Mouse (Mus musculus) liver, postnatal 0 days (tissue): ENCODE results near the gene Lrrc8c. TPM values are rescaled to one million over a fixed set of nuclear protein-coding genes. Genes with fewer than 3 reads are reported as not detected.

ENCODE experiments used
- ATAC-seq: fragments of 200-750 bp; cut with Nextera tagmentation; 2 replicates; pipeline ENCODE4 v1.8.0; 2017; ENCODE audit warnings: mild to moderate bottlenecking, moderate library complexity
- DNase-seq: peaks from one replicate; pipeline ENCODE4 v3.0.0-alpha.2; 2016
- H3K27ac ChIP-seq: fragments of 300-500 bp; sonication (generic); 2 replicates; pipeline ENCODE4 v1.5.1; 2014; ENCODE audit warnings: antibody characterized with exemption, moderate library complexity, mild to moderate bottlenecking, low read depth
- H3K27me3 ChIP-seq: fragments of 300-500 bp; sonication (generic); 2 replicates; pipeline ENCODE4 v1.6.1; 2014; ENCODE audit warnings: low read length, control low read depth, mixed read lengths; ENCODE audit not compliant: insufficient read depth
- H3K36me3 ChIP-seq: fragments of 300-500 bp; sonication (generic); replicated peaks from 2 replicates; pipeline ENCODE4 v1.6.1; 2014; ENCODE audit warnings: mild to moderate bottlenecking, control low read depth, low read length, moderate library complexity, mixed read lengths; ENCODE audit not compliant: insufficient read depth
- H3K4me1 ChIP-seq: fragments of 300-500 bp; sonication (generic); 2 replicates; pipeline ENCODE4 v1.6.1; 2014; ENCODE audit warnings: antibody characterized with exemption, mild to moderate bottlenecking, control low read depth; ENCODE audit not compliant: insufficient read depth
- H3K4me2 ChIP-seq: fragments of 300-500 bp; sonication (generic); 2 replicates; pipeline ENCODE4 v1.6.1; 2014; ENCODE audit warnings: low read depth, mild to moderate bottlenecking, low read length, moderate library complexity, mixed read lengths
- H3K4me3 ChIP-seq: fragments of 300-500 bp; sonication (generic); 2 replicates; pipeline ENCODE4 v1.5.1; 2014; ENCODE audit warnings: low read depth, low read length
- H3K9ac ChIP-seq: fragments of 300-500 bp; sonication (generic); replicated peaks from 2 replicates; pipeline ENCODE4 v1.6.1; 2014; ENCODE audit warnings: mild to moderate bottlenecking, moderate library complexity
- H3K9me3 ChIP-seq: fragments of 300-500 bp; sonication (generic); 2 replicates; pipeline ENCODE4 v1.6.1; 2016; ENCODE audit warnings: mild to moderate bottlenecking, control low read depth, low read length, mixed read lengths
- CTCF ChIP-seq: sonication (generic); IDR thresholded peaks from 2 replicates; pipeline ENCODE4 v1.5.1; 2016; ENCODE audit warnings: antibody characterized with exemption, low read depth
- EP300 ChIP-seq: IDR thresholded peaks from 2 replicates; pipeline ENCODE4 v1.6.1; 2016; ENCODE audit warnings: antibody characterized with exemption, low read depth, mild to moderate bottlenecking
- WGBS: fragments of 180-500 bp; shearing (Covaris S2); extraction: QIAGEN DNeasy Blood & Tissue Kit; methylation state at CpG from one replicate; pipeline ENCODE4 v1.1.7; 2014; ENCODE audit not compliant: insufficient replicate concordance; 5-methylcytosine and 5-hydroxymethylcytosine counted together
- polyA plus RNA-seq: library from polyadenylated mRNA; unstranded; fragments of >200 nt; fragmentation: Nextera tagmentation; extraction: Ambion mirVana; gene quantifications from 2 replicates; pipeline ENCODE4 v1.2.1, GENCODE M21; 2015

The Lrrc8c gene
- polyA plus RNA-seq, 1 experiment from 2014 or later: 9.8 TPM

DNA sequence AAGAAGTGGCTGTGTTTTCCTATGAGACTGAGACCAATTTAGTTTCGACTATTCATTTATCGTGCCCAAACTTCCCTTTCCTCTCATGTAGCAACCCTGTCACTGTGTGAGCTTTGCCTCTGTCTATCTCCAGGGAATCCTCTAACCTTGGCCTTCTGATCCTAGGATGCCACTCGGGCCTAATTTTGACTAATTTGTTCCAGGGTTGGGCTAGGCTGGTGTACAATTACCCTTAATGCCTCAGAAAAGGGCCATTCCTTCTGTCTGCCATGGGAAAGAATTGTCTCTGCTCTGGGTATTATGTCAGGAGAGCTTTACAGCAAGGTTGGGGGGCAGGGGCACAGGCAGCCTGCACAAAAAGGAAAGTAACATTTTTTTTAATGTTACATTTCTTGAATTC, 107.2 kb downstream of the Lrrc8c start:
- H3K4me2 ChIP-seq: no peak overlapping the region
- H3K27me3 ChIP-seq: no peaks in the 10 kb centered on the region
- DNase-seq: no peak
- no peak for TF ChIP-seq CTCF
- no peak for TF ChIP-seq EP300
- no peak for ATAC-seq
- H3K36me3 ChIP-seq: no peaks in the 10 kb centered on the region
- 33% methylated on average over 3 of the region's 3 CpGs for WGBS
- no peaks in the 10 kb centered on the region for H3K9me3 ChIP-seq
- H3K9ac ChIP-seq: no peak overlapping the region
- H3K27ac ChIP-seq: peak overlapping the region; percentile 59
- peaks cover 14% of the 10 kb centered on the region; the same call in 1 of the 2 replicates for H3K4me1 ChIP-seq
- H3K4me3 ChIP-seq: no peak overlapping the region

GRCm38 (mm10) chr5:105627093-105627492, 107.9 kb downstream of the Lrrc8c start:
- 0 out of 2 replicates have a peak overlapping the region, but pooled peaks have one; percentile 13 for H3K27ac ChIP-seq
- ATAC-seq: no peak
- 59% methylated on average over 5 of the region's 5 CpGs for WGBS
- no peaks in the 10 kb centered on the region for H3K27me3 ChIP-seq
- no peaks in the 10 kb centered on the region for H3K9me3 ChIP-seq
- no peak overlapping the region for H3K9ac ChIP-seq
- peaks cover 14% of the 10 kb centered on the region; the same call in 1 of the 2 replicates for H3K4me1 ChIP-seq
- no peaks in the 10 kb centered on the region for H3K36me3 ChIP-seq
- no peak for TF ChIP-seq EP300
- no peak for TF ChIP-seq CTCF
- H3K4me3 ChIP-seq: no peak overlapping the region
- no peak overlapping the region for H3K4me2 ChIP-seq
- DNase-seq: no peak

DNA sequence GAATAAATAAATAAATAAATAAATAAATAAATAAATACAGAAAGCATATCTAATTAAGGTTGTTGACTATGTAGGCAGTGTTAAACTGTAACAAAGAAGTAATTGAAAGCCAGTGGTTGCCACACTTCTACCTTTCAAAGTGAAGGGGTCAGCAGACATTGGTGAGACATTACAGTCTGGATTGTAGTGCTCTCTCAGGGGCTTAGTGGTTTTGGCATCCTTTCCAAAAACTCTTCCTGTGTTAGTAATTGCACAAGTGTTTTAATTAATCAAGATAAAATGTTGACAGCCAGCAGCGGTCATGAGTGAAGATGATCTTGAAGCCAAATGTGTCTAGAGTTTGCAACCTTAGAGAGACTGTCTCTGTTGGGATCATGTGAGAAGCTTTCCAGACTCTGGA, 110.8 kb downstream of the Lrrc8c start:
- Histone ChIP-seq H3K9me3 (no peaks in the 10 kb centered on the region), H3K27me3 (no peaks in the 10 kb centered on the region), H3K4me3 (no peak overlapping the region), H3K36me3 (no peaks in the 10 kb centered on the region), H3K27ac (no peak overlapping the region), H3K9ac (no peak overlapping the region), H3K4me1 (peaks cover 6% of the 10 kb centered on the region; the same call in 1 of the 2 replicates), H3K4me2 (no peak overlapping the region)
- TF ChIP-seq CTCF (no peak), EP300 (no peak)
- 85% methylated on average over 1 of the region's 1 CpGs for WGBS
- no peak for DNase-seq
- no peak for ATAC-seq

- Histone ChIP-seq H3K4me1 (no peaks in the 10 kb centered on the region), H3K4me2 (no peak overlapping the region), H3K9ac (no peak overlapping the region), H3K9me3 (no peaks in the 10 kb centered on the region), H3K27ac (no peak overlapping the region), H3K4me3 (no peak overlapping the region), H3K36me3 (no peaks in the 10 kb centered on the region), H3K27me3 (no peaks in the 10 kb centered on the region)
- no peak for ATAC-seq
- WGBS: 66% methylated on average over 10 of the region's 10 CpGs
- TF ChIP-seq CTCF (no peak), EP300 (no peak)
- no peak for DNase-seq
These were observed 112.9 kb downstream of the Lrrc8c start for GRCm38 (mm10) chr5:105632066-105632465.

GRCm38 (mm10) chr5:105635576-105635975, 116.4 kb downstream of the Lrrc8c start:
- Histone ChIP-seq H3K27me3 (no peaks in the 10 kb centered on the region), H3K4me3 (no peak overlapping the region), H3K36me3 (no peaks in the 10 kb centered on the region), H3K9me3 (no peaks in the 10 kb centered on the region), H3K9ac (no peak overlapping the region), H3K4me1 (no peaks in the 10 kb centered on the region), H3K4me2 (no peak overlapping the region), H3K27ac (no peak overlapping the region)
- WGBS: 76% methylated on average over 6 of the region's 6 CpGs
- ATAC-seq (no peak), DNase-seq (no peak)
- TF ChIP-seq EP300 (no peak), CTCF (no peak)

DNA sequence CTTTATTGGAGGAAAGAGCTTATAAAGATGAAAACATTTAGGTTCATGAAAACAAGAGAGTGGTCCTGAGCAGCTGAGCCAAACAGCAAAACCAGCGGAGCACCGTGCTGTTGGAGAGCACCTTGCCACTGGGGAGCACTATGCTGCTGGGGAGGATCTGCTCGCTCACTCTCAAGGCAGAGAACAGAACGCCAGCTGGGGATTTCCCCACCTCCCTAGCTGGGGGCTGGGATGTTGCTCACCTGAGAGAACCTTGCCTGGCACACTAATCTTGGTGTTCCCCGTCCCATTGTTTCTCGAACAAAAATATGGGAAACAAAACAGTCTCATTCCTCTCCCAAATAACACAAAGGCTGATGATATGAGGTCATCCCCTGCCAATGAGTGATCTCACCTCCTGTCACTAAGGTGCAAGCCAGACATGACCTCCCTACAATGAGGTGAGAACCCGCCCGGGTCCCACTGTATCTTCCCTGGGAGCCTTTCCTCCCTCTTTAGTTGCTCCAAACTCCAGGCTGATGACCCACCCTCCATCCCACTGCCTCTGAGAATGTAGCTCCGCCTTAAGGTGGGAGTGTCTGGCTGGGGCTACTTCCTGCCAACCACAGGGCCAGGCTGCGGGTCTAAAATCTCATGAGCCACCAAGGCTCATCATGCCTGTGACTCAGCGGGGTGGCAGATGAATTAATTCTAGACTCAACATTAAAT, 117.5 kb downstream of the Lrrc8c start:
- TF ChIP-seq EP300 (no peak), CTCF (no peak)

More for the DNA sequence above, 117.5 kb downstream of the Lrrc8c start:
- H3K27ac ChIP-seq: no peak overlapping the region
- ATAC-seq (no peak), DNase-seq (no peak)
- no peak overlapping the region for H3K9ac ChIP-seq
- H3K27me3 ChIP-seq: no peaks in the 10 kb centered on the region
- H3K4me3 ChIP-seq: no peak overlapping the region
- H3K4me1 ChIP-seq: no peaks in the 10 kb centered on the region
- H3K36me3 ChIP-seq: no peaks in the 10 kb centered on the region
- WGBS: 69% methylated on average over 11 of the region's 11 CpGs
- no peak overlapping the region for H3K4me2 ChIP-seq
- H3K9me3 ChIP-seq: no peaks in the 10 kb centered on the region
